Mouse (Mus musculus): ENCODE results near the gene Ndel1.

Ndel1 gene

GRCm38 (mm10) chr11:68871748-68872147 is at the start of gene Ndel1:
Gene Ndel1, minus strand, starts transcription at chr11:68871858.
- no peak for DNase-seq (ENCODE audit: low read depth)

GRCm38 (mm10) chr11:68914566-68914965 is 42.9 kb upstream of the Ndel1 start:
- DNase-seq (ENCODE audit: low read depth), result no peak

GRCm38 (mm10) chr11:68911531-68912177 is 40.0 kb upstream of the Ndel1 start:
- no peak for DNase-seq (ENCODE audit: low read depth)

- no peak for DNase-seq (ENCODE audit: low read depth)
These were observed 37.3 kb upstream of the Ndel1 start for GRCm38 (mm10) chr11:68908846-68909503.

GRCm38 (mm10) chr11:68907251-68907650 is 35.6 kb upstream of the Ndel1 start:
- no peak for DNase-seq (ENCODE audit: low read depth)

DNA sequence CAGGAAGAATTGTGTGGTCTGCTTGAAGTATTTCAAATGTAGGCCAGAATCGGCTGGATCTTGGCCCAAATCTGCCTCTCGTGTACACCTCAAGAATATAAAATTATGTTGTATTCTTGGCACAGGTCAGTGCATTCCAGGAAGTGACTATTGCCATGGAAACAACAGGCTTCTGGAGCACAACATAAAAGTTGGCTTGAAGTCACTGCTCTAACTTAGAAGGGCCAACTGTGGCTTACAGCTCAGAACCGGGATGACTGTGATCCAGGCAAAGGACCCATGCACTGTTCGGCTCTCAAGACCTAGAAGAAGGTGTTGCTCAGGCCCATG is 34.8 kb upstream of the Ndel1 start:
- no peak for DNase-seq (ENCODE audit: low read depth)

- no peak for DNase-seq (ENCODE audit: low read depth)
These were observed 34.2 kb upstream of the Ndel1 start for GRCm38 (mm10) chr11:68905665-68906460.

GRCm38 (mm10) chr11:68905138-68905531 is 33.5 kb upstream of the Ndel1 start:
- DNase-seq (ENCODE audit: low read depth), result no peak

- DNase-seq (ENCODE audit: low read depth), result peak; percentile 79
These were observed 32.9 kb upstream of the Ndel1 start for GRCm38 (mm10) chr11:68904375-68905137.

GRCm38 (mm10) chr11:68903775-68904174 is 32.1 kb upstream of the Ndel1 start:
- DNase-seq (ENCODE audit: low read depth), result no peak

GRCm38 (mm10) chr11:68902823-68903222 is 31.2 kb upstream of the Ndel1 start:
- no peak for DNase-seq (ENCODE audit: low read depth)

DNA sequence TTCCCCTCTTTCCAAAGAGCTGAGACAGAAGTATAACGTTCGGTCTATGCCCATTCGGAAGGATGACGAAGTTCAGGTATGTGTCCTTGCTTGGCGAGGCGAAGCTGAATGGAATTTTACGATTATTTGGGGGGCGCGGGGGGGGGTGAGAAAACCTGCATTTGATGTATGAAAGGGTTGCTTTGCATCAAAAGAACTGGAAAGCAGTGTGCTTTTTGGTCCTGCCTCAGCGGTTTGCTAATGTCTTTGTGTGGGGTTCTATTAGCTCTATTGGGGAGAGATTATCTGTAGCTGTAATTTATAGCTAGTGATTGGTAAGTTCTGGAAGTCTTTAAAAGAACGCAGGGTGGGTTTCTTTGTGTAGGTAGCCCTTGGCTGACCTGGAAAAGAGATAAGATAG is 30.7 kb upstream of the Ndel1 start:
- DNase-seq (ENCODE audit: low read depth), result no peak

- DNase-seq (ENCODE audit: low read depth), result no peak
These were observed 30.3 kb upstream of the Ndel1 start for GRCm38 (mm10) chr11:68902047-68902364.

- DNase-seq (ENCODE audit: low read depth), result peak; percentile 99
These were observed 29.8 kb upstream of the Ndel1 start, which contains the start of gene Rpl26 for GRCm38 (mm10) chr11:68901351-68902046. Gene Rpl26, plus strand, starts transcription at chr11:68901583.

- no peak for DNase-seq (ENCODE audit: low read depth)
These were observed 29.1 kb upstream of the Ndel1 start for GRCm38 (mm10) chr11:68900519-68901350.

GRCm38 (mm10) chr11:68899815-68900214 is 28.2 kb upstream of the Ndel1 start:
- no peak for DNase-seq (ENCODE audit: low read depth)

- DNase-seq (ENCODE audit: low read depth), result peak; percentile 50
These were observed 27.1 kb upstream of the Ndel1 start for GRCm38 (mm10) chr11:68898790-68899189.

DNA sequence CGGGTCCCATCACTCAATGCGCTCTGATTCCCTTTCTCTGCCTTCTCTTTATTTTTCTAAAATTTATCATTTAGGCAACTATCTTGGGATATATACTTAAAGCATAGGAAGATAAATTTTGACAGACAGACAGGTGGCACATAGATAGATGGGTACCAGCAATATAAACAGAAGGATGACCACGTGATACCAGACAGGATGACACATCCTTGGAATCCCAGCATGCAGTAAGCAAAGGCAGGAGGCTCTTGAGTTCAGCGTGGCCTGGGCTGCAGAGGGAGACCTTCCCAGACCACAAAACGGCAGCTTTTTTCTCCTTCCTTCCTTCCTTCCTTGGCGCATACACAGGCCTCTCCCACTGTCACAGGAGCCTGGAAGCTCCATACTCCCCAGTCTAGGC is 26.2 kb upstream of the Ndel1 start:
- no peak for DNase-seq (ENCODE audit: low read depth)

DNA sequence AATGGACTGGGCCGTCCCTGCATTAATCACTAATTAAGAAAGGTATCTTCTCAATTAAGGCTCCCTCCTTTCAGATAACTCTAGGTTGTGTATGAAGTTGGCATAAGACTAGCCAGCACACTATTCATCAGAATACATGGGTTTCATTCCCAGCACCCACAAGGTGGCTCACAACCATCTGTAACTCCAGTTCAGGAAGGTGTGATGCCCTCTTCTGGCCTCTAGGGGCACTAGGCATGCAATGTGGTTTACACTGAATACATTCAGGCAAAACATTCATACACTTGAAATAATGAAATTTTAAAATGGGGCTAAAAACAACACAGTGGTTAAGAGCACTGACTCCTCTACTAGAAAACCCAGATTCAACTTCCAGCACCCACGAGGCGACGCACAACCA is 25.5 kb upstream of the Ndel1 start:
- no peak for DNase-seq (ENCODE audit: low read depth)

- no peak for DNase-seq (ENCODE audit: low read depth)
These were observed 24.6 kb upstream of the Ndel1 start for GRCm38 (mm10) chr11:68896247-68896646.

GRCm38 (mm10) chr11:68893911-68894464 is 22.3 kb upstream of the Ndel1 start:
- DNase-seq (ENCODE audit: low read depth), result no peak

Data from c-Kit-positive CD71-positive TER-119-negative erythroid progenitor cells, embryonic 14.5 days (primary cell).